Mouse (Mus musculus) cerebellum, adult 2 months (tissue): ENCODE results near the gene Faf1. TPM values are rescaled to one million over a fixed set of nuclear protein-coding genes. Genes with fewer than 3 reads are reported as not detected.

Source experiments
- DNase-seq, 2 experiments: peaks; one replicate each; pipeline ENCODE4 v3.0.0; 2021
- H3K27ac ChIP-seq: fragments of 200-500 bp; 2 replicates; pipeline ENCODE4 v1.5.1; 2012; ENCODE audit warnings: low read length, control low read depth, inconsistent platforms; ENCODE audit not compliant: insufficient read depth
- H3K27me3 ChIP-seq: fragments of 200-500 bp; 2 replicates; pipeline ENCODE4 v1.6.1; 2012; ENCODE audit warnings: inconsistent platforms, mild to moderate bottlenecking, low read length, moderate library complexity; ENCODE audit not compliant: control insufficient read depth, insufficient read depth
- H3K4me1 ChIP-seq: fragments of 200-500 bp; 2 replicates; pipeline ENCODE4 v1.6.1; 2011; ENCODE audit warnings: low read length; ENCODE audit not compliant: control insufficient read depth, insufficient read depth
- H3K4me3 ChIP-seq: fragments of 200-500 bp; replicated peaks from 2 replicates; pipeline ENCODE3; 2011; ENCODE audit warnings: mild to moderate bottlenecking, low read depth, low read length, control low read depth; ENCODE audit not compliant: insufficient read depth
- CTCF ChIP-seq: fragments of 200-500 bp; IDR thresholded peaks from 2 replicates; pipeline ENCODE4 v1.5.1; 2011; ENCODE audit warnings: low read depth, mild to moderate bottlenecking, control low read depth, low read length, moderate library complexity, borderline replicate concordance; ENCODE audit not compliant: insufficient read depth
- POLR2A ChIP-seq: fragments of 200-500 bp; IDR thresholded peaks from 2 replicates; pipeline ENCODE4 v1.6.1; 2011; ENCODE audit warnings: low read length, control low read depth, borderline replicate concordance; ENCODE audit not compliant: insufficient read depth
- WGBS: fragments of 180-500 bp; shearing (Covaris S2); methylation state at CpG from one replicate; pipeline ENCODE4 v1.1.7; 2018; 5-methylcytosine and 5-hydroxymethylcytosine counted together
- polyA plus RNA-seq: library from polyadenylated mRNA; depleted of rRNA; stranded (reverse); fragments of >200 nt; gene quantifications from 2 replicates; pipeline ENCODE4 v1.2.3, GENCODE M21; 2012

The Faf1 gene
- polyA plus RNA-seq, 1 experiment = 20.9 TPM

GRCm38 (mm10) chr4:109649331-109649730 lies 27.1 kb upstream of the Faf1 start:
- Histone ChIP-seq H3K27ac (no peak overlapping the region), H3K27me3 (no peaks in the 10 kb centered on the region), H3K4me1 (no peaks in the 10 kb centered on the region), H3K4me3 (no peak overlapping the region)
- TF ChIP-seq POLR2A (no peak), CTCF (no peak)
- 85% methylated on average over 5 of the region's 5 CpGs for WGBS
- DNase-seq = no peak

GRCm38 (mm10) chr4:109653251-109653650 lies 23.1 kb upstream of the Faf1 start:
- no peak overlapping the region for H3K27ac ChIP-seq
- TF ChIP-seq POLR2A (no peak), CTCF (no peak)

DNA sequence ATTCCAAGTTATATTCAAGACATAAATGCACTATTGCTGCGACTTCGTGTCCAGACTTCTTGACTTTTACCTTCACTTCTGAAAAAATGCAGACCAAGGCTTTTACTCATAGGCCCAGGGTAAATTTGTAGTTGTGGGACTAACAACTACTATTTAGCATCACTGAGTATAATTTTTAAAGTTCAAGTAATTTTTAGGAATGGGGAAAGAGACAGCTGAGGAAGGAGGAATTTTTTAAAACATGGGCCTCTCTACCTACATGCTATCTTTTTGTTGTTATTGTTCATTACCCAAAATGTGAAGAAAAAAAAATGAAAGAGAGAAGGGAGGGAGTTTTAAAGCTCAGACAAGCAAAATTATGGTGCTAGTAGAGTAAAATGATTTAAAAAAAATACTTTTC lies 21.7 kb upstream of the Faf1 start:
- Histone ChIP-seq H3K27me3 (no peaks in the 10 kb centered on the region; the same call in 1 of the 2 replicates), H3K27ac (no peak overlapping the region), H3K4me3 (no peak overlapping the region), H3K4me1 (no peaks in the 10 kb centered on the region)
- 98% methylated on average over 2 of the region's 2 CpGs for WGBS
- no peak for TF ChIP-seq POLR2A
- TF ChIP-seq CTCF = no peak
- DNase-seq = no peak

More at GRCm38 (mm10) chr4:109653251-109653650, 23.1 kb upstream of the Faf1 start:
- no peaks in the 10 kb centered on the region; the same call in 1 of the 2 replicates for H3K27me3 ChIP-seq
- H3K4me3 ChIP-seq = no peak overlapping the region
- H3K4me1 ChIP-seq = no peaks in the 10 kb centered on the region
- no peak for DNase-seq

DNA sequence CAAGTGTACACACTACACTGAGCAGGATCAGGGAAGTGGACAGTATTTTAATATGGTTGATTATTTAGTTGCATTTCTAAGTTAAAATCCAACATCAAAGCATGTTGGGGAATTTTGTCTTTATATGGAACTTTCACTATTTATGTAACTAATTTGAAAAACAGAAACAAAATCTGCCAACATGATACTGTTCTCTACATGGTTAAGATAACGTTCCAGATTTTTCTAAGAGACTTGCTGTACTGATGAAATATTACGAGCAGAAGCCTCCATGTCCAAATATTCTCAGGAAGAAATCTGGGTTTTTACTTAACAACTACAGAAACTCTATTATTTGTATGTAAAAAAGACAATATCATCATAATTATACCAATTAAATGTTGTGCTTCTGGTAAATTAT lies 20.6 kb upstream of the Faf1 start:
- Histone ChIP-seq H3K27ac (no peak overlapping the region), H3K4me3 (no peak overlapping the region), H3K4me1 (no peaks in the 10 kb centered on the region), H3K27me3 (no peaks in the 10 kb centered on the region; the same call in 1 of the 2 replicates)
- DNase-seq = no peak
- TF ChIP-seq CTCF (no peak), POLR2A (no peak)
- 97% methylated on average over 2 of the region's 2 CpGs for WGBS

GRCm38 (mm10) chr4:109656301-109656700 lies 20.1 kb upstream of the Faf1 start:
- no peak for DNase-seq
- Histone ChIP-seq H3K27me3 (no peaks in the 10 kb centered on the region; the same call in 1 of the 2 replicates), H3K4me1 (no peaks in the 10 kb centered on the region), H3K4me3 (no peak overlapping the region), H3K27ac (no peak overlapping the region)
- 88% methylated on average over 4 of the region's 4 CpGs for WGBS
- TF ChIP-seq POLR2A (no peak), CTCF (no peak)

DNA sequence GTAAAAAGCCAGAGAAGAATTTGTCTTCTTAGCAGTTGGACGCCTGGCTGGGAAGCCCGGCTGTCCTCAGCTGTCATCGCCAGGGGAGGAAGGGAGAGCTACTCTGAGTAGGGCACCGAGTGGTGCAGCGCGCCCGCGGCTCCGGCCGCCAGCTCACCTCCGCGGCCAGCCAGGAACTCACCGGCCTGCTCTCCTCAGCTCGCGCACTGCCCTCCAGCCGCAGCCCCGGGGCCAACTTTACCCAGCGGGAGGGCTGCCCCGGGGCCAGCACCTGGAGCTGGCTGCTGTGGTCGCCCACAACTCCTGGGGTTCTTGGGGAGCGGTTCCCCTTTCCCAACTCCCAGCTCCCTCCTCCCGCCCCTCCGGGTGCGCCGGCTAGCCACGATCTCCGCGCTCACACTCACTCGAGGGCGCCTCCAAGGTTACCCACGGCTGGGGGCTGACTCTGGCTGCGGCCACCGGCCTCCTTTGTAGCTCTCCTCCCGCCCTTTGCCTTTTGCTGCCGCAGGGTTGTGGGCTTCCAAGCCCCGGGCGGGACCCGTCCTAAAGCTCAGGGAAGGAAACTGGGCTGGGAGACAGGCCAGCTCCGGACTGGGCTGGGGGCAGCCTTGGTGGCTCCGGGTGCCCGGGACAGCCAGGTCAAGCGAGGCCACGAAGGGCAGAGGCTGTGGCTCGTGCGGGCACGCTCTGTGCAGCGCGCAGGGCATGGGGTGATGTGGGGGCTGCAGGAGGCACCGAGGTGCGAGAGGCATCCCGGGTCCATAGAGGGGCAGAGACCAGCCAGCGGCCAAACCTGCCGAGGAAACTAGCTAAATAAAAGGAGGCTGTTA lies 19.2 kb upstream of the Faf1 start:
- under 1% methylated on average over 53 of the region's 53 CpGs for WGBS
- TF ChIP-seq CTCF (no peak), POLR2A (no peak)
- Histone ChIP-seq H3K4me1 (no peaks in the 10 kb centered on the region), H3K4me3 (peak overlapping the region; percentile 58), H3K27me3 (no peaks in the 10 kb centered on the region; the same call in 1 of the 2 replicates), H3K27ac (no peak overlapping the region)
- DNase-seq = peak; percentile 50 to 61

- no peak for TF ChIP-seq POLR2A
- no peak for TF ChIP-seq CTCF
- no peak for DNase-seq
- Histone ChIP-seq H3K4me1 (no peaks in the 10 kb centered on the region), H3K4me3 (peak overlapping the region; percentile 58), H3K27me3 (no peaks in the 10 kb centered on the region; the same call in 1 of the 2 replicates), H3K27ac (no peak overlapping the region)
- WGBS = 14% methylated on average over 20 of the region's 20 CpGs
These were observed 18.4 kb upstream of the Faf1 start for GRCm38 (mm10) chr4:109657851-109658500.

- DNase-seq = no peak
- TF ChIP-seq CTCF (no peak), POLR2A (no peak)
- Histone ChIP-seq H3K4me3 (no peak overlapping the region), H3K4me1 (no peaks in the 10 kb centered on the region), H3K27ac (no peak overlapping the region), H3K27me3 (no peaks in the 10 kb centered on the region; the same call in 1 of the 2 replicates)
- 83% methylated on average over 8 of the region's 8 CpGs for WGBS
These were observed 17.6 kb upstream of the Faf1 start for GRCm38 (mm10) chr4:109658826-109659225.

GRCm38 (mm10) chr4:109659571-109659970 lies 16.8 kb upstream of the Faf1 start:
- no peaks in the 10 kb centered on the region; the same call in 1 of the 2 replicates for H3K27me3 ChIP-seq
- DNase-seq = no peak

More at GRCm38 (mm10) chr4:109659571-109659970, 16.8 kb upstream of the Faf1 start:
- no peak overlapping the region for H3K27ac ChIP-seq
- H3K4me1 ChIP-seq = no peaks in the 10 kb centered on the region
- TF ChIP-seq POLR2A (no peak), CTCF (no peak)
- H3K4me3 ChIP-seq = no peak overlapping the region
- WGBS = 94% methylated on average over 2 of the region's 2 CpGs
